Mouse (Mus musculus) E14TG2a.4 (cell line): ENCODE results near the gene Il1rl2.

Source experiments
- H3K27me3 ChIP-seq: 2 replicates; pipeline ENCODE4 v1.6.1; 2014; ENCODE audit warnings: low read length, control low read depth; ENCODE audit not compliant: insufficient read depth
- H3K36me3 ChIP-seq: 2 replicates; pipeline ENCODE4 v1.6.1; 2014; ENCODE audit warnings: low read length, control low read depth; ENCODE audit not compliant: insufficient read depth
- H3K4me1 ChIP-seq: replicated peaks from 2 replicates; pipeline ENCODE4 v1.6.1; 2014; ENCODE audit warnings: low read depth, low read length, control low read depth
- H3K4me3 ChIP-seq: replicated peaks from 2 replicates; pipeline ENCODE4 v1.5.1; 2014; ENCODE audit warnings: mild to moderate bottlenecking, low read length
- H3K9me3 ChIP-seq: 2 replicates; pipeline ENCODE4 v1.6.1; 2014; ENCODE audit warnings: low read length, control low read depth
- CTCF ChIP-seq: conservative IDR thresholded peaks from 2 replicates; pipeline ENCODE4 v1.5.1; 2014; ENCODE audit warnings: low read length
- NANOG ChIP-seq: IDR thresholded peaks from 2 replicates; pipeline ENCODE4 v1.6.1; 2014; ENCODE audit warnings: borderline replicate concordance, low read length, mixed read lengths
- POU5F1 ChIP-seq: IDR thresholded peaks from 2 replicates; pipeline ENCODE4 v1.6.1; 2014; ENCODE audit warnings: low read length, borderline replicate concordance

The Il1rl2 gene

DNA sequence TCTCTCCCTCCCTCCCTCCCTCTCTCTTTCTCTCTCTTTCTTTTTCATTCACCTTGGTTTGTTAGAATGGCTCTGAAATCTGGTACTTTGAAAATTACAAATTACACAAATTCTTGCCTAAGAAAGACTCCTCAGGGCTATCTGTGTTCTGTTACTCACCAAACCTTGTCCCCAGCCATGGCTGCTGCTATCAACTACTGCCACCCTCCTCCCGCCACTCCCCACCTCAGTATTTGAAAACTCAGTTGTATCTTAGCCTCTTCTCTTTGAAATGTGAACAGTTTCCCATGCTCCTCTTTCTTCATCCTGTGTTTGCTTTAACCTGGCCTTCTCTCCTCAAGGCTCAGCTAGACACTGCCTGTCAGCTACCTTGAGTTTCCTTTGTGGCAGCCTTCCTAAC lies 5.1 kb downstream of the Il1rl2 start:
- TF ChIP-seq POU5F1 (no peak), NANOG (no peak), CTCF (no peak)
- Histone ChIP-seq H3K4me3 (no peak overlapping the region), H3K27me3 (peaks cover 38% of the 10 kb centered on the region), H3K4me1 (peaks cover 21% of the 10 kb centered on the region), H3K9me3 (no peaks in the 10 kb centered on the region), H3K36me3 (no peaks in the 10 kb centered on the region)

DNA sequence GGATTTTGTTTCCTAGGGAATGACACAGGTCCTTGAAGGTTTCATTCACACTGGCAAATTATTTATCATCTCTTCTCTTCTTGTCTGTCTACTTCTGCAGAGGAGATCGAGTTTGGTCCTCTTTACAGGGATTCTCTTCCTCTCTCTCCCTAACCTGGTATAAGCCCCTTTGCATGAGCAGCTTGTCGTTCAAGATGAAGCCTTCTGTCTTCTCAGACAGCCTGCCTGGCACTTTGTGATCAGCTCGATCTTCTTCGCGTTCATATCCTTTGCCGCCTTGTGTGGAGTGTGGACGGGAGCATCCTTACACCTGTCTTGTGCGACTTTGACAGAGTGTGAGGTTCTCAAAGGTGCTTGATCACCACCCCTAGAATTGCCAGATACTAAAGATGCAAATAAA lies 5.8 kb downstream of the Il1rl2 start:
- Histone ChIP-seq H3K36me3 (no peaks in the 10 kb centered on the region), H3K27me3 (peaks cover 33% of the 10 kb centered on the region), H3K4me3 (no peak overlapping the region), H3K9me3 (no peaks in the 10 kb centered on the region), H3K4me1 (peaks cover 14% of the 10 kb centered on the region)
- TF ChIP-seq POU5F1 (no peak), NANOG (no peak), CTCF (no peak)

DNA sequence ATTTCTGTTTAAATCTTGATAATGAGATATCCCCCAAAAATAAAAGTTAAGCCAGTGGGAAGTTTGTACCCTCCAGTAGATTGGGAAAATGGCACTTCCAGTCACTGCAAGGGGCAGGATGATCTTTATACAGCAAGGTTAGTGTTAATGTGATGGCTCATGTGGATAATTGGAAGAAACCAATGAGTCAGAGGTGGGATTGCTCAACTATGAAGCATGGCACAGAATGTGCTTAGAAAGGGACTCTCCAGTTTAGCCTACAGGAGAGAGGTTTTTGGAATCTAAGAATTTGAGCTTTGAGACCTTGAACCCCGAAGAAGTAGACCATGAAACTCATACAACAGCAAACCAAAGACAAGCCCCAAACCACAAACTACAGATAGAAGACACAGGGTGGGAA lies 14.9 kb downstream of the Il1rl2 start:
- Histone ChIP-seq H3K27me3 (no peaks in the 10 kb centered on the region), H3K4me3 (no peak overlapping the region), H3K4me1 (no peaks in the 10 kb centered on the region), H3K36me3 (no peaks in the 10 kb centered on the region), H3K9me3 (no peaks in the 10 kb centered on the region)
- no peak for TF ChIP-seq POU5F1
- TF ChIP-seq NANOG: no peak
- TF ChIP-seq CTCF: no peak

DNA sequence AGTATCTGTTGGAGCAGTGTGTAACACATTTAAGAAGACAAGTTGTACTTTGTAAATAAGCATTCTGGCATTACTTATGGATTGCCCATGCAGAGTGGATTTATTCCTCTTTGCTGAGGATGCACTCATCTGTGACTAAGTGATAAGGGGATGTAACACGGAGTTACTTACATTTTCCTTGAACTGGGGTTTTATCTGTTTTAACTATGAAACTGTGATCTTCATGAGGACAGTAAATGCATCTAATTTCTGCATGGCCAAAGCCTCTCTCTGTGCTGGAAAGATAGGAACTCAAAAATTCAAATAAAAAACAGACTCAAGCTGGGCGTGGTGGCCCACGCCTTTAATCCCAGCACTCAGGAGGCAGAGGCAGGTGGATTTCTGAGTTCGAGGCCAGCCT lies 15.7 kb downstream of the Il1rl2 start:
- Histone ChIP-seq H3K36me3 (no peaks in the 10 kb centered on the region), H3K27me3 (no peaks in the 10 kb centered on the region), H3K4me1 (no peaks in the 10 kb centered on the region), H3K4me3 (no peak overlapping the region), H3K9me3 (no peaks in the 10 kb centered on the region)
- no peak for TF ChIP-seq POU5F1
- no peak for TF ChIP-seq NANOG
- TF ChIP-seq CTCF: no peak

DNA sequence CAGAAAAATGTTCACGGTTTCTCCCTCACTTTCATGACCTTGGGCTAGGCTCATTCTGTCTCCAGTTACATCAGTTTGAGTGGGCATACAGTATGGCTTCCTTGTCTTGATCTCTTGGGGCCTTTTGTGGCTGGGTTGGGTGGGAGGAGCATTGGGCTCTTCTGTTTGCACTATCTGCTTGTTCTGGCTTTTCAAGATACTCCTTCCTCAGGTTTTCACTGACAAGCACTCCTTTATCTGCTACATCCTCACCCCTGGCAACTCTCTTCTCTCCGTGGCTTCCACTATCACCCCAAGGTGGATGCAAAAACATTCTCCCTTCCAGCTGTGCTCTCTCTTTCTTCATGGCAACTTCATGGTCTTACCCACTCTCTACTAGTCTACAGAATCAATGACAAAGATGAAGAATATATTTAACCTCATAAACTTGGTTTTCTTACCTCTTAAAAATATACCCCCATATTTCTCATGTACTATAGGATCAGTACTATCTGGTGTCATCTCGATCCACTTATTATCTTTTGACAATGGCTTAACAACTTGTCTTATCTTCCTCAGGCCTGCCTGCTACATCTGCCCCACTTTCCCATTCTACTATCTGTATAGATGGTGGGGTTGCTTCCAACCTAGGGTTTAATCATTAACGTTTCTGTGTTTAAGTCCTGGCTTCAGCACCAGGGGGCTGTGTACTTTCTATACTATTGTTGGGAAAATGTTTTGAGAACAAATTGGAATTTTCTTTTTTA lies 27.9 kb downstream of the Il1rl2 start:
- no peak overlapping the region for H3K4me3 ChIP-seq
- H3K36me3 ChIP-seq: no peaks in the 10 kb centered on the region
- no peaks in the 10 kb centered on the region for H3K9me3 ChIP-seq
- H3K27me3 ChIP-seq: peaks cover 4% of the 10 kb centered on the region; the same call in 1 of the 2 replicates
- peaks cover 5% of the 10 kb centered on the region for H3K4me1 ChIP-seq
- no peak for TF ChIP-seq NANOG
- TF ChIP-seq POU5F1: no peak
- TF ChIP-seq CTCF: no peak

DNA sequence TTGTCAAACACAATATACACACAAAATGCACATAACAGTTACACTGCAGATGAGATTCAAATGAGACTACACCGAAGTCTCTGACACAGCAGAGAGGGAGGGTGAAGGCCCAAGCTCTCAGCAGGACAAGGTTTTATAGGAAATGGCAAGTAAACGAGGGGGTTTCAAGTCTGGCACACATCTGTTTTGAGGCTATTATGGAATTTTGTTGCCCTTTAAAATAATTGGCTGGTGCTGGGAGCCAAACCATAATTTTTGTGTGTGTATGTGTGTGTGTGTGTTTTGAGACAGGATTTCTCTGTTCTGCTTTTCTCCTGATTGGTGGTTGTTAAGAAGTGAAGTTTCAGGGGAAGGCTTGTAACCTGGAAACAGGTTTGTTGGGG lies 28.5 kb downstream of the Il1rl2 start:
- Histone ChIP-seq H3K4me3 (no peak overlapping the region), H3K36me3 (no peaks in the 10 kb centered on the region), H3K4me1 (peaks cover 10% of the 10 kb centered on the region), H3K27me3 (peaks cover 4% of the 10 kb centered on the region; the same call in 1 of the 2 replicates), H3K9me3 (no peaks in the 10 kb centered on the region)
- TF ChIP-seq NANOG (no peak), CTCF (no peak), POU5F1 (no peak)

DNA sequence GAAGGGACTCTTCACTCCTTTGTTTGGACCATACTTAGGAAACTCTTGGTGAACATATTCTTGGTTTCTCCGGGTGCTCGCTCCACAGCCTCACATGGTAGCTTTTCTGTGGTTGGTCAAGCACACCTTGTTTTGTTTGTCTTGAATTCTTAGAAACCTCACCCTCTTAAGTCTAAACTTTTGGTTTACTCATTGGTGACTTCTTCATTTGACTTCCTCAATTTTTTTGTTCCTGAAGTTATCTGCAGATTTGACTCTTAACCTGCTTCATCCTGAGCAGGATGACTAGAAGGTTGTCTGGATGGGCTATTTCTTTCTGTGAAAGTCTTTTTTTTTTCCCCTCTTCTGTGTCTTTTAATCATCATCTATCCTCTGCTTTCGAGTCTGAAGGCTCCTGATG lies 30.3 kb downstream of the Il1rl2 start:
- Histone ChIP-seq H3K9me3 (no peaks in the 10 kb centered on the region), H3K36me3 (no peaks in the 10 kb centered on the region), H3K4me1 (peaks cover 22% of the 10 kb centered on the region), H3K27me3 (peaks cover 7% of the 10 kb centered on the region; the same call in 1 of the 2 replicates), H3K4me3 (no peak overlapping the region)
- TF ChIP-seq CTCF (no peak), POU5F1 (no peak), NANOG (no peak)

DNA sequence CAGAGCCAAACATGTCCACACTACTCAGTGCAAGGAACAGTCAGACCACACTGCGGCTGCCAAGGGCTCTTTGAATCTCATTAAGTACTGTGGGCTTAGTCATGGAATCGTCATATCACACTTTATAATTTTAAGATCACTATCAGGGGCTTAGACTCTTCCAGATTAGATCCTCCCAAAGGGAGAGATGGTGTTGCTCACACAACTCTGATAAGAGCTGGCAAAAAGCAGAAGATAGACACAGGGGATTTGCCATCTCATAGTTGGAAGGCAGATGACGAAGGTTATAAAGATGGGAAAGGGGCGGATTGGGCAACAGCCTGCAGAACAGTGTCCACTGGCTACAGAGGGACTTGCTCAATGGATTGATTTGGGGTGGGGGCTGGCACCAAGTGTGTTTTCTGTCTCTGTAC lies 31.0 kb downstream of the Il1rl2 start:
- Histone ChIP-seq H3K36me3 (no peaks in the 10 kb centered on the region), H3K4me1 (peaks cover 22% of the 10 kb centered on the region), H3K9me3 (no peaks in the 10 kb centered on the region), H3K27me3 (peaks cover 7% of the 10 kb centered on the region; the same call in 1 of the 2 replicates), H3K4me3 (no peak overlapping the region)
- TF ChIP-seq CTCF (no peak), NANOG (no peak), POU5F1 (no peak)
